Mouse (Mus musculus) spleen, postnatal 14 days (tissue): Measurements from ENCODE around the gene Alkbh1.

Source experiments
- DNase-seq, 2 experiments: peaks; one replicate each; pipeline ENCODE4 v3.0.0; 2021 to 2022; ENCODE audit warnings: low spot score in 2 of 2

Gene Alkbh1

DNA sequence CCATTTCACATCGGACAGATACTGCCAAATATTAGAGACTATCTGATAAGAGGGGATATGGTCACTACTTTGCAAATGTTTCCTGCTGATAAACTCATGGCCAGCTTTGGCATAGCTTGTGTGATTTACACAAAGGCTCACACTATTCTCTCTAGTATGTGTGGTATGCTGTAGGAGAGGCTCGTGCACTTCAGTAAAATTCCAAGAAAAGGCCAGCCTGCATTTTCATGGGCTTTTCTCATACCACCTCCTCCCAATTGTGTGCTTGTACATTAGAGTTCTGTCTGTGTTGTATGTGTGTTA lies 62.5 kb downstream of the Alkbh1 start:
- no peak for DNase-seq

- no peak for DNase-seq
Measured at GRCm38 (mm10) chr12:87380586-87381379, 63.0 kb downstream of the Alkbh1 start.

- no peak for DNase-seq
Measured at GRCm38 (mm10) chr12:87379496-87379895, 64.3 kb downstream of the Alkbh1 start.
